Mouse (Mus musculus) midbrain, embryonic 15.5 days (tissue): ENCODE data around the gene Tnfrsf19. TPM values are rescaled to one million over a fixed set of nuclear protein-coding genes. Genes with fewer than 3 reads are reported as not detected.

Experiments
- ATAC-seq: fragments of 200-750 bp; cut with Nextera tagmentation; replicated peaks from 2 replicates; pipeline ENCODE4 v1.8.0; 2017; ENCODE audit warnings: moderate TSS enrichment
- H3K27ac ChIP-seq: fragments of 300-500 bp; sonication (generic); 2 replicates; pipeline ENCODE4 v1.5.1; 2015; ENCODE audit warnings: mild to moderate bottlenecking, inconsistent platforms
- H3K27me3 ChIP-seq: fragments of 300-500 bp; sonication (generic); replicated peaks from 2 replicates; pipeline ENCODE4 v1.6.1; 2015; ENCODE audit warnings: inconsistent platforms
- H3K36me3 ChIP-seq: fragments of 300-500 bp; sonication (generic); replicated peaks from 2 replicates; pipeline ENCODE4 v1.6.1; 2015; ENCODE audit warnings: inconsistent platforms
- H3K4me1 ChIP-seq: fragments of 300-500 bp; sonication (generic); 2 replicates; pipeline ENCODE4 v1.6.1; 2015; ENCODE audit warnings: inconsistent platforms
- H3K4me2 ChIP-seq: fragments of 300-500 bp; sonication (generic); 2 replicates; pipeline ENCODE4 v1.6.1; 2015; ENCODE audit warnings: inconsistent platforms, mild to moderate bottlenecking, moderate library complexity
- H3K4me3 ChIP-seq: fragments of 300-500 bp; sonication (generic); 2 replicates; pipeline ENCODE4 v1.5.1; 2015; ENCODE audit warnings: mild to moderate bottlenecking, inconsistent platforms
- H3K9ac ChIP-seq: fragments of 300-500 bp; sonication (generic); 2 replicates; pipeline ENCODE4 v1.6.1; 2015; ENCODE audit warnings: mild to moderate bottlenecking, inconsistent platforms
- H3K9me3 ChIP-seq: fragments of 300-500 bp; sonication (generic); 2 replicates; pipeline ENCODE4 v1.6.1; 2016; ENCODE audit warnings: inconsistent platforms
- WGBS: fragments of 180-500 bp; shearing (Covaris S2); methylation state at CpG from one replicate; pipeline ENCODE4 v1.1.7; 2015; ENCODE audit warnings: mixed read lengths; 5-methylcytosine and 5-hydroxymethylcytosine counted together
- polyA plus RNA-seq: library from polyadenylated mRNA; unstranded; fragments of >200 nt; fragmentation: Nextera tagmentation; extraction: Ambion mirVana; gene quantifications from 2 replicates; pipeline ENCODE4 v1.2.1, GENCODE M21; 2015

Tnfrsf19 gene
- polyA plus RNA-seq, 1 experiment from 2014 or later, result 37.2 TPM

GRCm38 (mm10) chr14:60926011-60926410 is 120.3 kb downstream of the Tnfrsf19 start:
- H3K27me3 ChIP-seq, result no peaks in the 10 kb centered on the region
- whole genome bisulfite sequencing, result 30% methylated on average over 1 of the region's 1 CpGs
- H3K4me1 ChIP-seq, result no peaks in the 10 kb centered on the region
- no peak overlapping the region for H3K9ac ChIP-seq
- no peaks in the 10 kb centered on the region for H3K36me3 ChIP-seq
- H3K4me2 ChIP-seq, result no peak overlapping the region
- no peak overlapping the region for H3K27ac ChIP-seq
- H3K9me3 ChIP-seq, result no peaks in the 10 kb centered on the region
- no peak for ATAC-seq
- H3K4me3 ChIP-seq, result no peak overlapping the region

DNA sequence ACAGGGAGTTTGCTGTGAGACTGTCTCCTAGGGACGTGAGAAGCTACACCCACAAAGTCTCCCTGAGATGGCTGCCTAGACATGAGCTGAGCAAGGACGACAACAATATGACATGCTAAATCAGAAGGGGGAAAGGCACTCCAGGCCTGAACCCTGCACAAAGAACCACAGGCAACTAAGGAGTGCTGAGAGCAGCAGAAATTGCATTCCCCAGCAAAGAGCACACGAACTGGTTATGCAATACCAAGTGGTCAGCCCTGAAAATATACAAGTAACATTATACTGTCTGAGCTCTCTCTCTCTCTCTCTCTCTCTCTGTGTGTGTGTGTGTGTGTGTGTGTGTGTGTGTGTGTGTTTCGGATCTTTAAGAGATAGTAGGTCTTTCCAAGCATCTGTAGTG is 129.6 kb downstream of the Tnfrsf19 start:
- ATAC-seq, result no peak
- no peaks in the 10 kb centered on the region for H3K36me3 ChIP-seq
- H3K4me1 ChIP-seq, result peaks cover 7% of the 10 kb centered on the region
- no peak overlapping the region for H3K4me2 ChIP-seq
- H3K27me3 ChIP-seq, result no peaks in the 10 kb centered on the region
- H3K9me3 ChIP-seq, result no peaks in the 10 kb centered on the region
- no peak overlapping the region for H3K4me3 ChIP-seq
- H3K9ac ChIP-seq, result no peak overlapping the region
- no peak overlapping the region for H3K27ac ChIP-seq
- WGBS, result 55% methylated on average over 4 of the region's 4 CpGs

Other genes starting within 250 kb of the Tnfrsf19 start
- 7.1 and 8.4 TPM in 2 replicates for gene Sacs, start 92.0 kb upstream of the Tnfrsf19 start, polyA plus RNA-seq
- 0.08 and 0.19 TPM in 2 replicates for gene Sgcg, start 212.0 kb upstream of the Tnfrsf19 start, polyA plus RNA-seq